Mouse (Mus musculus): ENCODE results near the gene Map4k4. TPM values are rescaled to one million over a fixed set of nuclear protein-coding genes. Genes with fewer than 3 reads are reported as not detected.

The Map4k4 gene
- polyA plus RNA-seq, 1 experiment from 2014 or later, result 21.2 TPM

DNA sequence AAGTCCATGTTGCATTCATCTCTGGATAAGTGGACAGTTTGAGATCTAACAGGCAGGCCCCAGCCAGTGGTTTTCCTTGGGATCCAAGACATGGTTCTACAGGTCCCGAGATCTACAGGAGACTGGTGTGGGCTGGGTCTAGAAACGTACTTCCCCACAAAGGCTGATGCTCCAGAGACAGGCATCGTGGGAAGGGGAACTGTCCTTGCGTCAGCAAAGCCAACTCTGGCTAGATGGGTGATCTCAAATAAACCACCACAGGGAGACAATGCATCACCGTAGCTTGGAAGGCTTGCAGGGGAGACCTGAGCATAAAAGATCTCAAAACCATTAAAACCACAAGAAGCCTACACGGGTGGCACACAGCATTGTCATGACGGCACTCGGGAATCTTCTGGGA, 163.8 kb downstream of the Map4k4 start:
- ATAC-seq, result no peak
- 85% methylated on average over 8 of the region's 8 CpGs for WGBS
- no peak overlapping the region for H3K9ac ChIP-seq (replicated peaks; ENCODE audit: low read depth)

DNA sequence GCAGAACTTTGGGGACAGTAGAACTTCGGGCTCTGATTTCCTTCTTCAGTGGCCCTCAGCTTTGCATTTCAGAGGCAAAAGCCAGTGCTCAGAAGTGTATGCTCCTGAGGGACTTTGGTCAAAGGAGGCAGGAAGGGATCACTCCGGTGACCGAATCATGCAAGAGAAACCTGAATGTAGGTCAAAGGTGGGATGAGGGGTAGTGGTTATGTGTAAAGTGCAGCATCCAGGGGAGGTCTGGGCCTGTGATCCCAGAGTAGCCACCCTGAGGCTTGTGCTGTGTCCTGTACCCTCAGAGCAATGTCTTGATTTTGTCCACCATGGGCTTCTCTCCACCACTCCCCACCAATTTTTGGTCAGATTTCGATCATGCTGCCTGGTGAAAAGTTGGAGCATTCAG, 171.8 kb downstream of the Map4k4 start:
- WGBS, result 81% methylated on average over 4 of the region's 4 CpGs
- no peak for TF ChIP-seq CTCF (IDR thresholded peaks at IDR 0.05)
- Histone ChIP-seq H3K27me3 (replicated peaks; ENCODE audit: insufficient read depth, low read length) (no peaks in the 10 kb centered on the region), H3K27ac (ENCODE audit: low read length) (no peak overlapping the region), H3K4me2 (replicated peaks; ENCODE audit: low read depth, low read length) (no peak overlapping the region), H3K9me3 (ENCODE audit: low read length) (no peaks in the 10 kb centered on the region), H3K36me3 (ENCODE audit: insufficient read depth, low read length) (no peaks in the 10 kb centered on the region), H3K4me1 (ENCODE audit: insufficient read depth, low read depth, low read length) (no peaks in the 10 kb centered on the region), H3K4me3 (ENCODE audit: low read depth, low read length) (no peak overlapping the region), H3K9ac (replicated peaks; ENCODE audit: low read depth) (no peak overlapping the region)
- ATAC-seq (no peak), DNase-seq (ENCODE audit: low spot score) (no peak)

More for the DNA sequence above, 163.8 kb downstream of the Map4k4 start:
- Histone ChIP-seq H3K36me3 (ENCODE audit: insufficient read depth, low read length) (no peaks in the 10 kb centered on the region), H3K9me3 (ENCODE audit: low read length) (no peaks in the 10 kb centered on the region), H3K4me1 (ENCODE audit: insufficient read depth, low read depth, low read length) (no peaks in the 10 kb centered on the region), H3K27ac (ENCODE audit: low read length) (no peak overlapping the region), H3K4me2 (replicated peaks; ENCODE audit: low read depth, low read length) (no peak overlapping the region), H3K27me3 (replicated peaks; ENCODE audit: insufficient read depth, low read length) (no peaks in the 10 kb centered on the region), H3K4me3 (ENCODE audit: low read depth, low read length) (no peak overlapping the region)
- no peak for DNase-seq (ENCODE audit: low spot score)
- TF ChIP-seq CTCF (IDR thresholded peaks at IDR 0.05) (no peak), EP300 (IDR thresholded peaks at IDR 0.05) (no peak)

DNA sequence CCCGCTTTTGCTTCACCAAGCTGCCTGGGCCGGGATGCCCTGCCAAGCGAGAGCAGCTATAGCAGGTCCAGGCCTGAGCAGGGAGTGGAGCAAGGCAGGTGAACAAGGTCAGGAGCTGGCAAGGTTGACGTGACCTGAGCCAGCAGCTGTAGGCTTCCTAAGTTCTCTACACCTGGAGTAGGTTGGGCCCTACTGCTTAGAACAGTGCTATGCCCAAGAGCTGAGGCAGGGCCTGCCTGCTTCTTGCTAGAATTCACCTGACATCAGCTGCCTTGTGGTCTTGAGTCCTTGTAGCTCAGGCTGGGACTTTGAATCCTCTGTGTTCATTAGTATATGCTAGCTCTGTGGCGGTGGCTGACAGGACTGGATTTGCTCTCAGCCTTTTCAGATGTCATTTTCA, 173.1 kb downstream of the Map4k4 start, which contains the start of gene Il1r2:
Il1r2 (plus strand) TSS at position 301 of the 400 bp plus-strand sequence.
- Histone ChIP-seq H3K4me3 (ENCODE audit: low read depth, low read length) (no peak within 1 kb of the TSS), H3K4me2 (replicated peaks; ENCODE audit: low read depth, low read length) (no peak within 1 kb of the TSS), H3K27ac (ENCODE audit: low read length) (no peak within 1 kb of the TSS), H3K36me3 (ENCODE audit: insufficient read depth, low read length) (no peaks in the 10 kb centered on the region), H3K9me3 (ENCODE audit: low read length) (no peaks in the 10 kb centered on the region), H3K9ac (replicated peaks; ENCODE audit: low read depth) (no peak within 1 kb of the TSS), H3K27me3 (replicated peaks; ENCODE audit: insufficient read depth, low read length) (no peaks in the 10 kb centered on the region), H3K4me1 (ENCODE audit: insufficient read depth, low read depth, low read length) (no peaks in the 10 kb centered on the region)
- DNase-seq (ENCODE audit: low spot score) (no peak), ATAC-seq (no peak)
- WGBS, result 86% methylated on average over 5 of the region's 5 CpGs
- TF ChIP-seq CTCF (IDR thresholded peaks at IDR 0.05) (no peak), EP300 (IDR thresholded peaks at IDR 0.05) (no peak)

Other genes with a start within 250 kb of the Map4k4 start
- 0.10 and 0.11 TPM in 2 replicates for gene Creg2, start 249.4 kb upstream of the Map4k4 start, polyA plus RNA-seq (2015; fragmentation: Nextera tagmentation; extraction: Ambion mirVana)
- 0.24 and 0.27 TPM in 2 replicates for gene Rfx8, start 179.9 kb upstream of the Map4k4 start, polyA plus RNA-seq (2015; fragmentation: Nextera tagmentation; extraction: Ambion mirVana)
- not detected in 2 replicates for gene Gm3646, start 95.6 kb upstream of the Map4k4 start, polyA plus RNA-seq (2015; fragmentation: Nextera tagmentation; extraction: Ambion mirVana)
- 1.8 and 3.9 TPM in 2 replicates for gene Il1r2, start 173.2 kb downstream of the Map4k4 start, polyA plus RNA-seq (2015; fragmentation: Nextera tagmentation; extraction: Ambion mirVana)

All from lung, postnatal 0 days (tissue).